Mouse (Mus musculus) frontal cortex, adult (tissue): ENCODE data around the gene Eif3l.
"Not testable (repeated sequence)": the region's sequence is repeated elsewhere in the genome, so short reads cannot be mapped to it uniquely, and the experiment has no call there.

Experiments
- ATAC-seq: cut with Nextera tagmentation; 2 replicates; pipeline ENCODE4 v1.9.2; 2017; ENCODE audit warnings: mild to moderate bottlenecking, moderate library complexity, mixed read lengths; ENCODE audit not compliant: low TSS enrichment

Gene Eif3l

DNA sequence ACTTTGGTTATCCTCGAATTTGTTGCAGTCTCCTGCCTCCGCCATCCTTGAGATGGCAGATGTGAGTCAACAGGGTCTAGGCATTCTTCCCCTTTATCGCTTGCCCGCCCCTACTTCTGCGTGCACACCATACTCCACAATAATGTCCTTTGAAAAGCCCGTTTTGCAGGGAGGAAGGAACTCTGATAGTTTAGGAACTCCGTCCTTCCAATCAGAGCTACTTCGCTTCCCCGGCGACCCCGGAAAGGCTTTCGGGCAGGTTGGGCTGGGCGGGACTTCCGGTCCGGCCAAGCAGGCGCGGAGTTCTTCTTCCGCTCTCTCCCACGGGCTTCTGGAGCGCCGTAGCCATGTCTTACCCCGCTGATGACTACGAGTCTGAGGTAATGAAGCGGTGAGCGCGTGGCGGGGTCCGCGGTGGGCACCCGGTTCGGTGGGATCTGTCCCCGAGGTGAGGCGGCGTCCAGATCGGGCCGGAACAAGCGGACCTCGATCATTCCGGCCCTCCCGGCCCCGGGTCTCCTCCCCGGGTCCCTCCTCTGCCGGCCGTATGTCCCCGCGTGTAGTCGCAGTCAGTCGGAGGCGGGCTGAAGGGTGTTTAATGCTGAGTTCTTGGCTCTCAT, at the start of gene Eif3l:
TSS of gene Eif3l (plus strand) at position 267 of the 620 bp plus-strand sequence.
- peak; percentile 98 for ATAC-seq

DNA sequence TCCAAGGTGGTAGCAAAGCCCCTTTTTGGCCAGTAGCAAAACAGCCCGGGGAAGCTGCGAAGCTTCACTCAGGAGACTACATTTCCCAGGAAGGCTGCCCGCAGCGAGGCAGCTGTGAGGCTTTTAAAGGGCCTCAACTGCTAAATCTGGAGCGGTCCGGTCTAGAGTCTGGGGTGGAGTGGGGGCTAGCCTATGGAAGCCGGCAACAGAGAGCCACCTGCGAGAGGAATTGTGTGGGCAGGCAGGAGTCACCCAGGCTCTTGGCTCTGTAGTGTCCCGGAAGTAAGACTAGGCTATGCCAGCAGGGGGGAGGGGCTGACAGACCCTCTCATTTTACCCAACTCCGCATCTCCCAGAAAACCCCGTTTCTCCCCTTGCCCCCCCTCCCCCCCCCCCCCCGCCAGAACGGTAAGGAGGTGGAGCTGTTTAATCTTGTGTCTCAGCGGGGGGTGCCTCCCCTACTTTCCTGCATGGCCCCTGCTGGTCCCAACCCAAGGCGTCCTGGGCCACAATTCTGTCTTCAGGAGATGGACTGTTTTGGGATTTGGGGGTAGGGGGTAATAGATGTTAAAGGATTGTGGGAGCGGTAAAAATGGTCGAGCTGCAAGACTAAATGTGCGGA, 49.2 kb upstream of the Eif3l start:
- no peak for ATAC-seq

DNA sequence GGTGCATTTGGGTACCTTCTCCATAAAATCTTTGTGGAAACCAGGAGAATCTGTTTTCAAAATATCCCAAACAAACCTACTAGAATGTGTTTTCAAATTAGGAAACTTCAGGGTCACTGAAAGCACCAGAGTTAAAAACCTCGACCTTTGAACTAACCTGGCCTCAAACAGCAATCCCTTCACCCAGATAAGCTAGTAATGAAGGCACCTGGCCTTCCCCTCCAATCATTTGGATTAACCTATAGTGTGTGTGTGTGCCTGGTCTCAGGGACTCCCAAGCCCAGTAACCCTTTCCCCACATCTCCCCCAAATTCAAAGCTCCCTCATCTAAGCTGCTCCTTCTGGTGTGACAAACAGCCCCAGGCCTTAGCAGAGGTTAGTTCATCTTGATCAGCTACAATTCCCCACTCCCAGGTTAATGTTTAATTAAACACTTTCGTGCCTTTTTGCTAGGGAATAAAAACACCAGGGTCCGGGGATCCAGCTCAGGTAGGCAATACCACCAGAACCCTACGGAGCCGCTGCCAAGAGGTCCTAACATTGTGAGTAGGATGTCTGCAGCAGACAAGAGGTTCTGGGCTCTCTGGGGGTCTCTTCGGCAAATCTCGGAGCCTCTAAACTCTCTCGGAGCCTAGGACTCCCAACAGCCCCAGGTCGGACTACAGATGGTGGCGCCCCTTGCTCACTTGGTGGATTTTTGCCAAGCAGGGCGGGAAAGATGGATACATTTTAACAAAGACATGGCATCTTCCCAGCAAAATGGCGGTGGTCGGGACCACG, 48.3 kb upstream of the Eif3l start:
- ATAC-seq, result no peak

DNA sequence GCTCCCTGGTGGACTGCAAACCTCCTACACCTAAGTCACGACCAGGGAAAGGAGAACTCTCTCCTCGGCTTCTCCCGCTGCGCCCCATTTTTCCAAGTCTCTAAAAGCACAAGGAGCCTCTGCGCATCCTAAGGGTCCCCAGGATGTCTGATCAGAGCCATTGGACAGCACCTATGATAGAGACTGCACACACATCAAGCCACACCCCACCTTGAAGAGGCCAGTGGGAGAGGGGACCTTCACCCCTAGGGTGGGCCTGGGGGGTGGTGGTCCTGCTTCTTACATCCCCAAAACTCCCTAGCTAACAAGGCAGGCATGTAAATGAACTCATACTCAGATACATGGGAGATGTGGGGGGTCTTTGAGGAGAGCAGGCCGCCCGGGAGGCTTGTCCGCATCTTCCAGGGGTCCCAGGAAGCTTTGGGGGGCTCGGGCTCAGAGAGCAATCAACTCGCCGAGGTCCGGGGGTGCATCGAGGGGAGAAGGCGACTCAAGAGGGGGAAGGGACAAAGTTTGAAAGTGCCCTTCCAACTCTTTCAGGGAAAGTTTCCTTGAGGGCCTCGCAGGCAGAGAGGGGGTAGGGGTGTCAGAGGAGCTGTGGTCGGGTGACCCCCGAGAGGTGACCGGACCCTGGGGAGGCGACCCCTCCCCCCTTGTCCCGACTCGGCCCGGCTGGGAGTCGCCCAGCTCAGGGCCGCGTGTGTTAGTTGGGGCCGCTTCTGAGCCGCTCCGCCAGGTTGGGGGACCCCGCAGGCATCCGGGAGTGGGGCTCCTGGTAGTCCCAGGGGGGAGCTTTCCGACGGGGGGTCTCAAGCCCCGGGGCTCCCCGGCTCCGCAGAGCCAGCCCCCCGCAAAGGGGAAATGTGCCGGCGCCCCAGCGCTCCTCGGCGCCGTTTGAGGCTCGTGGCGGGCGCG, 47.4 kb upstream of the Eif3l start:
- ATAC-seq, result no peak

DNA sequence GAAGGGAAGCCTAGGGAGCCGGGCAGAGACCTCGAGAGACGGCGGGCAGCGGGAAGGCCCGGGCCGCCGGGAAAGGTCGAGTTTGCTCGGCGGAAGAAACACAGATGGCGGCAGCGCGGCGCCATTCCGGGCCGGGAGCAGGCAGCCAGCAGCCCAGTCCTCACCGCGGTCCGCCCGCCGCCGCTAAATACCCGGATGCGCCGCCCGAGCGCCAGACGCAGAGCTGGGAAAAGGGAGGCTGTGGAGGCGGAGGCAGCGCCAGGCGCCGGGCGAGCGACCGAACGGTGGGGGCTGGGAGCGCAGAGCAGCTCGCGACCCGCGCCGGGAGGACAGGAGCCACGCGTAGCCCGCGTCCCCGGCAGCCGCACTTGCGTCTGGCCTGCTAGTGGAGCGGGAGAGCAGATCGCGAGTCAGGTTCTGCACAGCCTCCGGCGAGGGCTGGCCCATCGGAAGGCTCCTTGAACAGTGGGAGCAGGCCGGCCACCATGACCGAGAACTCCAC, 46.7 kb upstream of the Eif3l start, which contains the start of gene H1f0:
TSS of gene H1f0 (plus strand) at position 214 of the 502 bp plus-strand sequence.
- peak; percentile 70 for ATAC-seq

DNA sequence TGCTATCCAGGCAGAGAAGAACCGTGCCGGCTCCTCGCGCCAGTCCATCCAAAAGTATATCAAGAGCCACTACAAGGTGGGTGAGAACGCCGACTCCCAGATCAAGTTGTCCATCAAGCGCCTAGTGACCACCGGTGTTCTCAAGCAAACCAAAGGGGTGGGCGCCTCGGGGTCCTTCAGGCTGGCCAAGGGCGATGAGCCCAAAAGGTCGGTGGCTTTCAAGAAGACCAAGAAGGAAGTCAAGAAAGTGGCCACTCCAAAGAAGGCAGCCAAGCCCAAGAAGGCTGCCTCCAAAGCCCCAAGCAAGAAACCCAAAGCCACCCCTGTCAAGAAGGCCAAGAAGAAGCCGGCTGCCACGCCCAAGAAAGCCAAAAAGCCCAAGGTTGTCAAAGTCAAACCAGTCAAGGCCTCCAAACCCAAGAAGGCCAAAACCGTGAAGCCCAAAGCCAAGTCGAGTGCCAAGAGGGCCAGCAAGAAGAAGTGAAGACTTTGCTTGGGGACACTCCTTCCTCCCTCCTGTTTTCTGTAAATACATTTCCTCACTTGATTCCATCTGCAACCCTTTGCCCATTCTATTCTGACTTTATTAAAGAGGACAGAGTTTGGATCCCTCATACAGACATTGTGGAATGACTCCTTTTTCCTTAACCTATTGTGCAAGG, 46.0 kb upstream of the Eif3l start:
- ATAC-seq, result no peak

DNA sequence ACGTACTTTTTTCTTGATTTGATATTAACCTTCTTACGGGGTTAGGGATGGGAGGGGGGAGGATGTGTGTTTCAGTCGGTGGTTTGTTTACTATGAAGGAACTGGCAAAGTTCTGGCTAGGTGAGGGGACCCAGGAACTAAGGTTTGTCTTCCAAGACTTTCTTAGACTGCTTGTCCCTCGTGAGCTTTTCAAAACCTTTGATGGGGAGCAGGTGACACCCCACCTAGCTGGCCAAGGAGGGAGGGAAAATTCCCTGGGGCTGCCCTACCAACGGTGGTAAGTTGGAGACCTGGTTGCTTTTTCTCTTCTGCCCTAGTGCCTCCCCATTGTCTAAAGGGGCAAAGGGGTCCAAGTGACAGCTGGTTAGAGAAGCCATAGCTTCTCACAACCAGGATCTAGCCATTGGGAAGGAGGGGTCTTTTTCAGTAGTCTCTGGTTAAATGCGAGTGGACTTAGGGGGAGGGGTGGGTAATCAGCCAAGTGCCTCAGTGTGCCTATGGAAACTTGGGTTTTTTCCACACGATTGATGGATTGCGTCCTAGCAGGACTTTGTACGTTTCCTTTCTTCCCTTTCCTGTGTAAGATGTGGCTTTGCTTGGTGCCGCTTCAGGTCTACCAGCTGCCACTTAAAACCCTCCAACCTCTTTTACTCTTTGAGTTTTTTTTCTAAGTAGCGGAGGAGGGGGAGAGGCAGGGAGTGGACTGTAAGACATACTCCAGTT, 45.3 kb upstream of the Eif3l start:
- no peak for ATAC-seq

DNA sequence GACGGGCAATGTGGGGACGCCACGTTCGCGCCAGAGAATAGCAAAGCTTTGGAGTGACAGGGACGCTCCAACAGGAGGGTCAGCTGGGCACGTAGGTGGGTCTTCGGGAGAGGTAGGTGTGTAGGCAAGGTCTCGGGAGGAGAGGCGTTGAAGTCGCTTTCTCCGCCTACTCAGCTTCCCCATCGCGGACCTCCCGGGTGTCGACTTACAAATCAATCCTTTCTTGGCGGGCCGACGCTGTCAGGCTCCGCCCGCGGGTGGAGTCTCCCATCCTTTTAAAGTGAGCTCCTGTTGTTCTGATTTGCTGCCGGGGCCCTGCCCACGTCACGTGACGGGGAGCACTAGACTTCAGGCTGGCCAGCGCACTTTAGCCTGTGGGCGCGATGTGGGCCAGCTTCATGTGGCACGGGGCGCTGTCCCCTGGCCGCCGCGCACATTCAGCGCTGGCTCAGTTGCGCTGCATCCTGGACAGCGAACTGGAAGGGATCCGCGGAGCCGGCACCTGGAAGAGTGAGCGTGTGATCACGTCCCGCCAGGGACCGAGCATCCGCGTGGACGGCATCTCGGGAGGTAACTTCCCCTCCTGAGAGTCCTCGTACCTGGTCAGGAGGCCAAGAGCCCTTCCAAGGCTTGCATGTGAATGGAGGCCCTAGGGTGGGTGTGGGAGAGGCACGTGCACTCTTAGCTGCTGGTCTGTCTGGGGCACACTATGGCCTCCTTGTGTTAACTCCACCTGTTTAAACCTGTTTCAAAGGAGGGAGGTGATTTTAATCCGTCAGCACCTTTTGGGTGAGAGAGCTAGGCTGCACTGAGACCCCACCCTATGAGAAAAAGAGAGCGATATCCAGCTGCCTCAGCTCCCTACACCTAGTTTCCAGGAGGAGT, 44.2 kb upstream of the Eif3l start:
- peak; percentile 73 for ATAC-seq

DNA sequence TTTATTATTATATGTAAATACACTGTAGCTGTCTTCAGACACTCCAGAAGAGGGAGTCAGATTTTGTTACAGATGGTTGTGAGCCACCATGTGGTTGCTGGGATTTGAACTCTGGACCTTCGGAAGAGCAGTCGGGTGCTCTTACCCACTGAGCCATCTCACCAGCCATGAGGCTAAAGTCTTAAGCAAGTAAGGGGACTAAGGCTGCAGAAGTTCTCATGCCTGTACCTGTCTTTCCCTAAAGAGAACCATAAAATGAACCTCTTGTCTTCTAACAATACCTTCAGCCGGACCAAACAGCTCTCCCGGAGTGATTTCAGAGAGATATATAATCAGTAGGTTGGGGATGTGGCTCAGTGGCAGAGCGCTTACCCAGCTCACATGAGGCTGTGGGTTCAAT, 43.1 kb upstream of the Eif3l start:
- ATAC-seq, result not testable (repeated sequence)

DNA sequence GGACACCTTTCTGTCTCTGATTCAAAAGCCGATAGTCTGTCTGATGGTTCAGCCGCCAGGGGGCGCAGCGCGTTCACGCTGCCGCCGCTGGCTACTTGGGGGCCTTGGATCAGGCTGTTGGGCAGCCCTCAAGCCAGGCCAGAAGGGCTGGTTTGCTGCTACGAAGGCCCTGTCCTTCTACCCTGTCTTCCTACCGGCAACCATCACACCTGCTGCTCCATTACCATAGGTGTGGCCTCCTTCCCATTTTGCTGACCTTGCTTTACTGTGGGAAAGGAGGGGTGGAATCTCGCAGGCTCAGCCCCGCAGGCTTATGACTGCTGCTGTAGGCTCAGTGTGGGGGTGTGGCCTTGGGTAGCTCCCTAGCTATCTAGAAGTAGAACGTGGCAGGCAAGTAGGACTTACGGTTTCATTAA, 37.1 kb upstream of the Eif3l start:
- peak; percentile 51 for ATAC-seq

DNA sequence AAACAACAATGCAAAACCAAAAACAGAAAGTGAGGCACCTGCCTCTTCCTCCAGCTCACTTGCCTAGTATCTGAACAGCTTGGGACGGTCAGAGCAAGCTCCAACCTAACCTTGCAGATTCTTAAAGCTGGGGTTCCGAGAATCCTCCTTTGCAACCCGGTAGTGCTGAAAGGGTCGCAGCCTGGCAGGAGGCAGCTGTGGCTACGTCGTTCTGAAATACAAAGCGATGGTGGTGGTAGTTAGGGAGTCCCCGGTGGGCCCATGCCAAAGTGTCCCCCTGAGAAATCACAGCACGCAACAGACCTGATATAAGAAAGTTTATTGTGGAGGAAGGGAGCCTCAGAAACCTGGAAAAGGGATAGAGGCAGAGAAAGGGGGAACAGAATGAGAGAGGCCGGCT, 36.6 kb upstream of the Eif3l start:
- ATAC-seq, result no peak

DNA sequence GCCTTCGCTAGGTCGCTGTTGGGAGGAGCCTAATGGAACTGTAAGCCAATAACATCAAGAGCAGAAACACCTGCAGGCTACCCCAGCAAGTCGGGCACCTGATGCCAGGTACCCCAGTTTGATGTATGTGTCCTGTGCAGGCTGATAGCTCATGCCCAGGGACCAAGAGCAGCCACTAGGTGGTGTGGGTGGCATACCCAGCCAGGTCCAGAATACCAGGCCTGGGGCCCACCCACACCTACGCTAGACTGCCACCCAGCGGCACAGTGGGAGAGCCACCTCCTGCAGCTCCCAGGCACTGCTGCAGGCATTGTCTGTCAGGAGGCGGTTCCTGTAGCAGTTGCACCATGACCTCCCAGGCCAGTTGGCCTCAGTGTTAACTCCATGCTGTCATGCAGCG, 36.1 kb upstream of the Eif3l start:
- peak; percentile 40 for ATAC-seq

DNA sequence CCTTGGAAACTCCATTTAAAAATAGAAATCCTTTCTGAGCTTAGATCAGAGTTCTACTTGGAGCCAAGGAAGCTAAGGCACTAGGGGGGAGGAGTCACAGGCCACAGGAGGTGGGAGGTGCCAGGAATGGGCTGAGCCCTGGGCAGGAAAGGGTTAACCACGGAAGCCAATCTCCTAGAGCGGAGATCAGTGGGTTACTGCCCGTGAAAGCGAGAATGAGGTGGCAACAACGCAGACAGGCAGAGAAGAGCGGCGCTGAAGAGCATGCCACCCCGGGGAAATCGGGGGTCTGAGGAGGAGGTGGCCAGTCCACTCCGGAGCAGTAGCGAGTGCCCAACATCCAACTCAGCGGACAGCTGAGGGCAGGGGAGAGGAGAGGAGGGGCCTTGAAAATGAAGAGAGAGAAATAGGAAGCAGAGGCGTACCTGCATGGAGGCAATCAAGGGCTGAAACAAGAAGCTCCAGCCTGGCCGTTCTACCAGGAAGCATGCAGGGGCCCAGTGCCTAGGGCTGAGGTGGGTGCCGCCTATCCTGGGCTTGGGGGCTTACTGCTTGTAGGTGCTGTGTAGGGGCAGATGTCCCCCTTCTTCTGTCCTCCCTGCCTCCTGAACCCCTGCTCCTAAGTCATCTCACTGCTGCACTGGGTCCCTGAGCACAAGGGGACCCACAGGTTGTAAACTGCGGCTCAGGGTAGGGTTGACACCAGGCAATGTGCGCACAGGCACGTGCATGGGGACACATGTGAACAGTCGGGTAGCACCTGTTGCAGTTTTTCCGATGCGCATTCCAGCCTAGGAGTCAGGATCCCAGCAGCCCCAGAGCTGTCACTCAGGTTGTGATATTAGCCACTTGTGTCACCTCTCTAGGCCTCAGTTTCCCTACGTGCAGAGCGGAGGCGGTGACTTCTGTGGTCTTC, 34.2 kb upstream of the Eif3l start:
- ATAC-seq, result no peak

DNA sequence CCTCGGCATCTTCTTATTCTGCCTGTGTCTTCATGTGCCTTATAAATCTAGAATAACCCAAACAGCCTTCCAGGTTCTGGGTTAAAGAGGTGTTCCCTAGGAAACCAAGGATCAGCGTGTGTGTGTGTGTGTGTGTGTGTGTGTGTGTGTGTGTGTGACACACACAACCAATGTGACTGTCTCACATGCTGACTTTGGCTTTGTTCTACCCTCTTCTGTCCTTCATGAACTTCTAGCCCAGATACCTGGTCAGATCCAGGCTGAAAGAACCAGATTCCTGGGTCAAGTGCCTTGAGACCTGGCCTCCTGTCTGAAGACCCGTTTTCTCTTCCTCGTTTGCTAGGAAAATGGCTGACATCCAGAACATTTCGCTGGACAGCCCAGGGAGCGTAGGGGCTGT, 33.4 kb upstream of the Eif3l start, which contains the start of gene Galr3:
TSS of gene Galr3 (plus strand) at position 301 of the 400 bp plus-strand sequence.
- no peak for ATAC-seq

DNA sequence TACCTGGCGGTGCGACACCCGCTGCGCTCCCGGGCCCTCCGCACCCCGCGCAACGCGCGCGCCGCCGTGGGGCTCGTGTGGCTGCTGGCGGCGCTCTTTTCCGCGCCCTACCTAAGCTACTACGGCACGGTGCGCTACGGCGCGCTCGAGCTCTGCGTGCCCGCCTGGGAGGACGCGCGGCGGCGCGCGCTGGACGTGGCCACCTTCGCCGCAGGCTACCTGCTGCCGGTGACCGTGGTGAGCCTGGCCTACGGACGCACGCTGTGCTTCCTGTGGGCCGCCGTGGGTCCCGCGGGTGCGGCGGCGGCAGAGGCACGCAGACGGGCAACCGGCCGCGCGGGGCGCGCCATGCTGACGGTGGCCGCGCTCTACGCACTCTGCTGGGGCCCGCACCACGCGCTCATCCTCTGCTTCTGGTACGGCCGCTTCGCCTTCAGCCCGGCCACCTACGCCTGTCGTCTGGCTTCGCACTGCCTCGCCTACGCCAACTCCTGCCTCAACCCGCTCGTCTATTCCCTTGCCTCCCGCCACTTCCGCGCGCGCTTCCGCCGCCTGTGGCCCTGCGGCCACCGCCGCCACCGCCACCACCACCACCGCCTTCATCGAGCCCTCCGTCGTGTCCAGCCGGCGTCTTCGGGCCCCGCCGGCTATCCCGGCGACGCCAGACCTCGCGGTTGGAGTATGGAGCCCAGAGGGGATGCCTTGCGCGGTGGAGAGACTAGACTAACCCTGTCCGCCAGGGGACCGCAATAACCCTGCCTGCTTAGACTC, 32.1 kb upstream of the Eif3l start:
- peak; percentile 68 for ATAC-seq

DNA sequence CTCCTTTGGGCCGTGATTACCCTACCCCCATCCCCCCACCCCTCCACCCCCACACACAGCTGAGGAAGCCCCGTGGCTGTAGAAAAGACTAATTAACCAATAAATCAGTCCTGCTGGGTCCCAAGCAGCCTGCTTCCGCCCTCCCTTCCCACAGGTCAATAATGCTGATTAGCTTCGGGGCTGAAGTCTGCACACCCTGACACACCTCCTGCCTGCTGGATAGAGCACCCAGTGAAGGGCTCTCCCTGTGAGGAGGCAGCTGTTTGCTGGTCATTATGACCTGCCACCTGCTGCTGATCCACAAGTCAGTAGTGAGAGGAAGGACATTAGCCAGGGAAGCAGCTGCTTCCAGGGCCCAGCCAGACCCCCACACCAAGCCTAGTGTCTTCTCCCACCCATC, 30.1 kb upstream of the Eif3l start:
- ATAC-seq, result no peak

DNA sequence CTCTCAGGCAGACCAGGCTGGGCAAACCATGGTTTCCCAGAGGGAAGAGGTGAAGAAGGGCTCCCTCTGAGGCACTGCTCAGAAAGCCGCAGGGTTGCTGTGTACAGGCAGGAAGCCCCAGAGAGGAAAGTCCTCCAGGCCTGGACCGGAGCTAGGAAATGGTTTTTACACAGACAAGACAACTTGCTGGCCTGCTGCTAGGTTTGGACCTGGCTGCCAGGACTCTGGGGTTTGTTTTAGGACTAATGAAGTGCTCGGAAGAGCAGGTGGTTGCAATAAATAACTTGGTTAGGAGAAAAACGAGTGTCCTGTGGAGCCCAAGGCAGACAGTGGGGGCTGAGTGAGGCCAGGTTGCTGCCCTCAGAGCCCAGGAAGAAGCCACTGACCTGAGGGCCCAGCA, 26.8 kb upstream of the Eif3l start:
- no peak for ATAC-seq
